Mouse (Mus musculus): ENCODE data around the gene Ubc. TPM values are rescaled to one million over a fixed set of nuclear protein-coding genes. Genes with fewer than 3 reads are reported as not detected.

Ubc gene
- polyA plus RNA-seq, 1 experiment, result 21.2 TPM

DNA sequence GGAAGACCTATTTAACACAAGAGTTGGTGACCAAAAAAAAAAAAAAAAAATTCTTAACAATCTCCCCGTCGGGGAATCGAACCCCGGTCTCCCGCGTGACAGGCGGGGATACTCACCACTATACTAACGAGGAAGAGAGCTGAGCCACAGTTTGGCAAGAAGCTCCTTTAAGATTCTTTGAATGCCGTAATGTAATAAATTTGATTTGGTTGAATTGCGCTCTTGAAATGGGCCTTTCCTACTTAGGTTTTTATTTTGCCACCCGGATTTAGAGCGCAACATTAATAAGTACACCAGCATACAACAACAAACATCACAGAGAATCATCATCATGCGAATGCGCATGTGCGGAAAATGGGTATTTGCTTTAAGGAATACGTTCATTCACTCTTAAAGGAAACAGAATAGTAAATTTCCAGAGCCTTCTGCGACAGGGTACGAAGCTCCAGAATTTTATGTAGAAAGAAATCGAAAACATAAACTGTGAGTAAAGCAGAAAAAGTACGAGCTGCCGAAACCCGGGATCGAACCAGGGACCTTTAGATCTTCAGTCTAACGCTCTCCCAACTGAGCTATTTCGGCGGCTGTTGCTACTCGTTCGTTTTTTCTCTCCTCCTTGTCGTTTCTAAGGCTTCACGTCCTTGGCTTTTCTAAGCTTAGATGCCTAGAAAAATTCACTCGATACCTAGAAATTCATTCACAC, 15.7 kb upstream of the Ubc start:
- TF ChIP-seq GATA1 (IDR thresholded peaks at IDR 0.05; ENCODE audit: low read length), result no peak

DNA sequence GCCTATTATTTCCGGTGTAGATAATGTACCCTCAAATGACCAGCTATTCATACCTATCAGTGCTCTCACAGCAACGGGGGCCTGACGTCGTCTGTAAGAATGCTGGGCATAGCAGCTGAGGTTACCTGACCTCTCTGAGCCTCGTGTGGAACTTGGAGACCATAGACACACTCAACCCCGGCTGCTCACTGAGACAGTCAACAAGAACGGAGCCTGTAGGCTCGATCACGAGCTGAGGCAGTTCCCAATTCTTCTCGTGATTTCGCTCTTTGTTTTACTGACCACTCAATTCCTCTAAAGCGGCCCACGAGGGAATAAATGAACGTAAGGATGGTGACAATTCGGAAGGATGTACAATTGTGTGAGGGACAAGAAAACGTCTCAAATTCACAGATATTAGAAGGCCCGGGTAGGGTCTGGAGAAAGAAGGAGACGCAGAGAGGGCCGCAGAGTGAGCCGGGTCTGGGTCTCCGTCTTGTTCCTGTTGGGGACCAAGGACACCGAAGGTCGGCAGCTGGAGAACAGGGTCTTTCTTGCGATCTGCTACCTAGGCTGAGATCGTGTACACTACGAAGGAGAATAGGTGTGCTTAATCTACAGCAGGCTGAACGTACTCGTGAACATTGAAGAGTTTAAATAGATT, 15.0 kb upstream of the Ubc start:
- no peak for TF ChIP-seq GATA1 (IDR thresholded peaks at IDR 0.05; ENCODE audit: low read length)

DNA sequence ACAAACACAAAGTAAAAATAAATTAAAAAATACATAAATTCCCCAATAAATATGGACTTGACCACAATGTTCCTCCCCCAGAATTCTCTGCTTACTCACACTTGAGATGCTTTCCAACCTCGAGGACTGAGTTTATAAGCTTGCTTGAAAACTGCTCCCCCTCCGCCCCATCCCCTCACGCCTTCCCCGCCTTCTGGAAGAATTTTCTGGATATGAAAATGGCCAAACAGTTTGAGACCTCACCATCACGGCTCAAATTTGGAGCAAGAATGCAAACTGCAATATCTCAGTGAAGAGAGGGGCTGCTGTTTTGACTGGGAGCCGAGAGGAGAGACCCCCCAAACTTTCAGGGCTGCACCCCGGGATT, 14.5 kb upstream of the Ubc start:
- no peak for TF ChIP-seq GATA1 (IDR thresholded peaks at IDR 0.05; ENCODE audit: low read length)

DNA sequence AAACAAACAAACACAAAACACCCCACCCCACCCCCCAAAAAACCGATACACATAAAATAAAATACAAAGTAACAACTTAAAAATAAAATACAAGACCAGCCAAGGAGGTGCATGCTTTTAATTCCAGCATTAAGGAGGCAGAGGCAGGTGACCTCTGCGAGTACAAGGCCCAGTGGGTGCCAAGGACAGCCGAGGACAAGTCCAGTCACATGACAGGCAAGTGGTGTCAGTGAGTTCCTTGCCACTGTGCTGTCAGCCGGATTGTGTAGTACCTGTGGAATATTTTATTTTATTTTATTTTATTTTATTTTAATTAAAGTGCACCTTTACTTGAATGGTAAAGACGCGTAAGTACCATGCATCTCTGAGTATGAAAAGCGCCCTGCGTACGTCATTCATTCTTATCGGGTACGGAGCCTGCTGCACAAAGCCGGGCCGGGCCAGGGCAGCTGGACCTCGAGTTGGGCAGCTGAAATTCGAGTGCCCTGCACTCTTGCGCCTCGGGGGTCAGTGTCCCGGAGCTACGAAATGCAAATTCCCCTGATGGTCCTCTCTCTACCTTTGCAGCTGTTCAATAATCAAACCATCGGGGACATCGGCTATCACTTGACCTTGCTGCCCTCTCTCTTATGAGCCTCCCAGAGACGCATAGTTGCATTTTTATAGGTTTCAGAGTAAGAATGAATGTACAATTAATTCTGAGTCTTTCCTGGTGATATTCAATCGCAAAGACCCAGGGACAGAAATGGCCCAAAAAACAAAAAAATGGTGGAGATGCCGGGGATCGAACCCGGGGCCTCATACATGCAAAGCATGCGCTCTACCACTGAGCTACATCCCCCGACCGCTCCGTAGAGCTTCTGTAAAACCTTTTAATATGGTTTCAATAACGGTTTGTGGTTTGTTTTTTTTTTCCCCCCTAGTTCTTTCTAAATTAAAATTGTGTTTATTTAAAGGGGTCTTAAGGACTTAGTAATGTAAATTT, 13.8 kb upstream of the Ubc start:
- TF ChIP-seq GATA1 (IDR thresholded peaks at IDR 0.05; ENCODE audit: low read length), result no peak

DNA sequence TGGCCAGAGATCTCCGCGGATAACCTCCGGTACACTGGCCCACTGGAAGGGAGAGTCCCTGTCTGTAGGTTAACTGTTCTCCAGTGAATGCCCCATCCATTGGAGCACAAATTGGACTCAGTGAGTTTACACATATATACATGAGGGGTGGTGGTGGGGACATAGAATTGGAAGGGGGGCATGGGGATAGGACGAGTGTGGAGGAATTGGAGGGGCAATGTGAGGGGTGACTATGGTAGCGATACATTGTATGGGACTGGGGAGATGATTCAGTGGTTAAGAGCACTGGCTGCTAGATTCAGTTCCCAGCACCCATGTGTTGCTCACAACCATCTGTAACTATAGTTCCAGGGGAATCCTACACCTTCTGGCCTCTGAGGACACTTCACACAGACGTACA, 13.0 kb upstream of the Ubc start:
- no peak for TF ChIP-seq GATA1 (IDR thresholded peaks at IDR 0.05; ENCODE audit: low read length)

DNA sequence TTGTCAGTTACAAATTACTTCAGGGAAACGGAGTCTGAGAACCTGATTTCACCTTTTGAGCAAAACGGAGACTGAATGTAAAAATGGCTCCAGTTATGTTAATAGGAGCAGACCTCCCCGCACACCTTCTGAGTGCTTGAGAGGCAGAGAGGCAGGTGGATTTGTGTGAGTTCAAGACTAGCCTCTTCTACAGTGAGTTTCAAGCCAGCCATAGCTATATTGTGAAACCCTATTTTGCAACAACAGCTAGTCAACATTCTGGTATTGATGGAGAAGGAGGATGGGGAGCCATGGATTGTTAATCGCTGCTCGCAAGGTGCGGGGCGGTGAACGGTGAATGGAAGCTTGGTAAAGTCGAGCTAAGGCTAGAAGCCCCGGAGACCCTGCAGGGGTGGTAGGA, 12.5 kb upstream of the Ubc start:
- TF ChIP-seq GATA1 (IDR thresholded peaks at IDR 0.05; ENCODE audit: low read length), result no peak

DNA sequence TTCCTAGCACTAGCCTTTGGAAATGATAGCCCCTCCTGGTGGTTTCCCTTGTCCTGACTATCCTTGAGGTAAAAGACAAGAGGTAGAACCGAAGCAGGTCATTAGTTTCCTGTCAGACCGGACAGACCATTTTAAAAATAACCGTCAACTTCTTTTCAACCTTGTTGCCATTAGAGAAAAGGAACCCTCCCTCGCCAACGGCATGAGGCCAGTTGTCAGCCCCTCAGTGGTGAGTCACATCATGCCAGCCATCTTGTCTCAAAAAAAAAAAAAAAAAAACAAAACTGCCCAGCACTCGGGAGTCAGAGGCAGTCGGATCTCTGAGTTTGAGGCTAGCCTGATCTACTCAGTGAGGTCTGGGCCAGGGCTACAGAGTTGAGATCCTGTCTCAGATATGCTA, 10.9 kb upstream of the Ubc start:
- TF ChIP-seq GATA1 (IDR thresholded peaks at IDR 0.05; ENCODE audit: low read length), result no peak

DNA sequence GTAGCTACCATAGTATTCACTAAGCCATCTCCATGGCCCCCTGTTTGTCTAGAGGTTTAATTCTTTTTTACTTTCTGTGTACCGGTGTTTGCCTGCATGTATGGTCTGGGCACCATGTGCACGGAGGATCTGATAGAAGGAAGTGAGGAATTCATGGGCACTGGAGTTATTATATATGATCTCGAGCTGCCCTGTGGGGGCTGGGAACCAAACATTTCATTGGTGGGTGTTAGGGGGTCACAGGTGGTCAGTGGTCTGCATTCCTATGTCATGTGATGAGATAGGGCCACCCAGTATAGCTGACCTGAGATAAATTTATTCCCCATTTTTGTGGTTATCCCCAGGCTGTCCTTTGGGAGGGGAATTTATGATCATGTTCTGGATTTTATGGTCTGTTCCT, 5.0 kb upstream of the Ubc start:
- TF ChIP-seq GATA1 (IDR thresholded peaks at IDR 0.05; ENCODE audit: low read length), result no peak

DNA sequence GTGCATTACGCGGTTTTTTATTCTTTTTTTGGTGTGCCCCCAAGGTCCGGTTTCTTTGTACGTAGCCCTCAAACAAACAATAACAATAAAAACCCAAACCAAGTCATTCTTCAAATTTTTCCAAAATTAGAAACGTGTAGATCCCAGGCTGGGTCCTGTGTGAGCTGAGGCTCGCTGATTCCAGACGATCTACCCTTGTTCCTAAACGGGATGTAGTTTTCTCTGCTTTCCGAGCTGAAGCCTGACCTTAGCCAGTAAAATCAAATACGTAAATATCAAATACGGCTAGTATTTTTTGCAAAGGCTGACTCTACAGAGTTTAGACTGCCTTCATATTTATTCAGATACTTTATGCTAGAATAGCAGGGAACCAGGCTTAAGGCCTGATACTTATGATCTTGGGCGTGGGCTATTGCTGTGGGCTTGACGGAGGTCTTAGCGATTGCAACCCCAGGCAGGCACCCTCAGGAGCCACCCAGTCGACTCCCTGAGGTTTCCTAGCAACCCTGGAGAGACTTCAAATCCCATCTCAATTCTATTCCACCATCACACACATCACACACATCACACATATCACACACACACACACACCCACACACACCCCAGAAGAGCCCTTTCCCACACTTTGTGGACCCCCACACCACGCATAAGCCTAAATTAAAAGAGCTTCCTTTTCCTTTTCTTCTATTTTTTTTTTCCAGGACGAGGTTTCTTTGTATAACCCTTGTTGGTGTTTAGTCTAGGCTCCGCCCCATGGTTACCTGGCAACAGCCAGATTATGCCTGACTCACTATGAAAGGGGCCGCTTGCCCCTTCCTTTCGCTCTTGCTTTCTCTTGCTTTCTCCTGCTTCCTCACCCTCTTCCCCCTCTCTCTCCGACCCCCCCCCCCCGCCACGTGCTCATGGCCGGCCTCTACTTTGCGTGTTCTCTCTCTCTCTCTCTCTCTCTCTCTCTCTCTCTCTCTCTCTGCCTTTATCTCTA, 3.9 kb upstream of the Ubc start:
- no peak for TF ChIP-seq GATA1 (IDR thresholded peaks at IDR 0.05; ENCODE audit: low read length)

DNA sequence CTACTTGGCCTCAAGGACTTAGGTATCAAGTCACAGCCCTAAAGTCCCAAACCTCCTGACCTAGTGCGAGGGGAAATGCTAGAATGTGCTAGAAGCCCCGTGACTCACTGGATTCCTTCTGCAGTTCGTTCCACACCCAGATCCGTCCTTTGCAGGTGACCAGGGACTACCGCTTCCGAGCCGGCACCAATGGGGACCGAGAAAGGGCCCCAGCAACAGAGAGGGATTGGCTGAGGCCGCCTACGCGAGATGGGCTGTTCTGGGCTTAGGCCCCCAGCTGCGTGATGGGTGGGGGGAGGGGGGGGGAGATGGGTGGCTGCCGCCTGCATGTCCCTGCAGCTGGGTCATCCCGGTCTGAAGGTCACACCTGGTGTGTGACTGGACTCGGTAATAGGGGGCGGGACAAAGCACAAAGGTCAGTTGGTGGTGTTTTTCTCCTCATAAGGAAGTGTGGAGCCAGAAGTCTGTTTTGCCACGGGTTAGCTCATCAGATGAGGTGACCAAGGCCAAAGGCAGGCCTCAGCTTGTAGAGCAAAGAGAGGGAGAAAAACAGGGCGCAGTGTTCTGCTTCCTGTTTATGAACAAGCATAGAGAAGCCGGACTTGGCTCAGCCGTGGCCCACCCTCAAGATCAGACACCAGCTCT, 3.1 kb upstream of the Ubc start:
- no peak for TF ChIP-seq GATA1 (IDR thresholded peaks at IDR 0.05; ENCODE audit: low read length)

DNA sequence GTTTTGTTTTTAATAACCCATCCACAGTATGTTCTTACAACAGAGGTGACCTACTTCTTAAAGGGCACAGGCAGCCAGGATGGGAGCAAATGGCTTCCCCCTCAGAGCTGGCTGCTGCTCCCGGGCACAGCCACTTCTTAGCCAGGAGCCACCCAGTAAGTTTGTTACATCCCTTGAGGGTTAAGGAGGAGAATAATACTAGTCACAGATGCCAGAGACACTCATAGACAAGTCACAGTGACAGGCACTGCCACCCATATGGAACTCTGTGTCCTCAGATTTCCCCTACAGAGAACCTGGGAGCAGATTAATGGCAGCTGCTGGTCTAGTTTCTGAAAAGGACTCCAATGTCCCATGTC, 2.6 kb upstream of the Ubc start:
- TF ChIP-seq GATA1 (IDR thresholded peaks at IDR 0.05; ENCODE audit: low read length), result no peak

DNA sequence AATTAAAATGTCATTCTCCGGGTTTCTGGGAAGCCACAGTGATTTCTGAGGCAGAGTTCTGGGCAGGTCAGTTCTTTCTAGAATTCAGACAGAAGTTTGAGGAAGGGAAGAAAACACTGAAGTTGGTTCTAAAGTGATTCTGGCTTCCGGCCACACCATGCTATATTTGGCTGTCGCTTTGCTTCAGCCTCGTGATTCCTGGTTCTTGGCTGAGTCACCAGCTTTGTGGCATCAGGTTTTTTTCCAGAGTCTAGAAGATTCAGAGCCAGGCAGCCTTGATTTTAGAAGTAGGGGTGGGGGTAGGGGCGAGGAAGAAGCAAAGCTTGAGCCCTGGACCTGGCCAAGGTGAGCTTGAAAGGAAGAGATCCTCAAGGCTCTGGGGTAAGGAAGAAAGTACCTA, 1.6 kb upstream of the Ubc start:
- no peak for TF ChIP-seq GATA1 (IDR thresholded peaks at IDR 0.05; ENCODE audit: low read length)

DNA sequence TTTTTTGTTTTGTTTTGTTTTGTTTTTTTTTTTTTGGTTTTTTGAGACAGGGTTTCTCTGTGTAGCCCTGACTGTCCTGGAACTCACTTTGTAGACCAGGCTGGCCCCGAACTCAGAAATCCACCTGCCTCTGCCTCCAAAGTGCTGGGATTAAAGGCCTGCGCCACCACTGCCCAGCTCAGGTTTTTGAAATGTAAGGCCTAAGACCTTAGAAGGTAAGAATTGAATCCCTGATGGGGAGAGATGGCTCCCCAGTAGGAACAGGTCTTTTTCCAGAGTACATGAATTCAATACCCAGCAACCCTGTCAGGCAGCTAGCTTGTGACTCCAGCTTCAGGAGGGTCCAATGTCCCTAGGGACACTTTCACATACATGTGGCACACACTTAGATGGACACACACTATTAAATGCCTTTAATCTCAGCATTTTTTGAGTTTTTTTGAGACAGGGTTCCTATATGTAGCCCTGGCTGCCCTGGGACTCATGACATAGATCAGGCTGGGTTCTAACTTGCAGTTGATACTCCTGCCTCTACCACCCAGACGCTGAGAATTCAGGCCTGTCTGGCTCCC, 990 bp upstream of the Ubc start:
- TF ChIP-seq GATA1 (IDR thresholded peaks at IDR 0.05; ENCODE audit: low read length), result no peak

DNA sequence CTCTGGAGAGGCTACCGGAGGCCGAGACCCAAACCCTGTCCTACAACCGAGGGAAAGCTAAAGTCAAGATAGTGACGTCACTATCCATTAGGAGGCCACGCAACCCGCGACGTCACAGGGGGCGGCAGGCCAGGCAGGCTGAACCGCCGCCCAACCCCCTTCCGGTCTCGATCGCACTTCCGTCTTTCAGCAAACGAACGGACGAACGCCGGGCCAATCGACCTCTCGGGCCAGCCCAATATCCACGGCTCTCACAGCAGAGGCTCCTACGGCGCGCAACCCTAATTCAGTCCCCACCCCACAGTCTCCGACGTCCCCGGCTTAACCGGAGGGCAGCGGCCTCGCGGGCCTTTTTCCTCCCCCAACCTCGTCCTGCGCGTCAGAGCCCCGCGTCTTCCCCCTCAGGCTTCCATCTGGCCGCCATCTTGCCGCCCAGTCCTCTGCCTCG, 847 bp downstream of the Ubc start, which contains the start of gene Gm10382:
TSS of gene Gm10382 (plus strand) at position 192 of the 448 bp plus-strand sequence.
- TF ChIP-seq GATA1 (IDR thresholded peaks at IDR 0.05; ENCODE audit: low read length), result no peak

Data from G1E-ER4 (cell line).